Mouse (Mus musculus) right cerebral cortex, adult 18-20 months (tissue): Measurements from ENCODE around the gene Nkx2-4.

Experiments
- DNase-seq: peaks from one replicate; pipeline ENCODE4 v3.0.0; 2022; ENCODE audit warnings: mixed read lengths

Gene Nkx2-4

GRCm38 (mm10) chr2:147085072-147085870 lies at the start of gene Nkx2-4:
Nkx2-4 (minus strand) TSS chr2:147085445.
- no peak for DNase-seq

DNA sequence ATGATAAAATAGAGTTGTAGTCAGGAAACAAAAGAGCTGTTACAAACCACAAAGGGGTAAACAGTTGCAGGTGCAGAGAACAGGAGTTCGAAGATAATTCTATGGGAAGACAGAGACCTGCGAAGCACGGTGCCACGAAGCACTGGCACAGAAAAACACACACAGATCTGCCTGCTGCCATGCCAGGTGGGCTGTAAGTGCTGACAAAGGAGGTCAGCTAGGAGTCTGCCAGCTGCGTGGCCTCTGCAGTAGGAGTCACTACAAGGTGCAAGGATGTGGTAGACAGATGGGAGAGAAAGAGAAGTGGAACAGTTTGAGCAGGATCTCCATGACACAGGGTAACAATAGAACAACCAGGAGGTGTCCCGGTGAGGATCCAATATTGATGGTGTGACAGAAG lies 42.1 kb upstream of the Nkx2-4 start:
- no peak for DNase-seq

GRCm38 (mm10) chr2:147119736-147120135 lies 34.5 kb upstream of the Nkx2-4 start:
- DNase-seq, result no peak

GRCm38 (mm10) chr2:147086441-147086840 lies 1.2 kb upstream of the Nkx2-4 start:
- no peak for DNase-seq

GRCm38 (mm10) chr2:147085937-147086336 lies 692 bp upstream of the Nkx2-4 start:
- no peak for DNase-seq

DNA sequence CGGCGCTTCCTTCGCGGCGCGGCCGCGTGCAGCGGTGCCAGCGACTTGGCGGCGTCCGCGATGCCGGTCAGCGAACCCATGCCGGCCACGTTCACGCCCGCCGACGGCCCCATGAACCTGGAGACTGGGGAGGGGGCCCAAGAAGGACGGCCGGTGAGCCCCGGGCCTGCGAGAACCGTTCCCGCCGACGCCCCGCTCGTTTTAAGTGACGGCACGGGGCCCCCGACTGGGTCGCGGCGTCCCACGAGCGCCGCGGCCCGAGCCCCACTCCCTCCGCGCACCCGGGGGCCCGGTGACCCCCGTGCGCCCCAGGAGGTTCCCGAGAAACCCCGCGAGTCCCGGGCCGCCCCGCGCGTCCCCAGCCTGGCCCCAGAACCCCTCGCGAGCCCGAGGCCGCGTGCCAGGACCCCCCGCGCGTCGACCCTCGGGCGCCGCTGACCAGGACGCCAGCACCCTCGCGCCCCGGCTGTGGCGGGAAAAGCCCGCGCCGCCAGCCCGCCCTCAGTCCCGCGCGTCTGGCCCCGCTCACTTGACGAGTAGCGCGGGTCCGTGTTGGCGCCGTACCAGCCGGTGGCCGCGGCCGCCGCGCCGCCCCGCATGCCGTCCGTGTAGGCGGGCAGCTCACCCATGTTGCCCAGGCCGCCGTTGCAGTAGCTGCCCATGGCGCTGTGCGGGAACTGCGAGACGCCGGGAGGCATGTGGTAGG lies 726 bp downstream of the Nkx2-4 start:
- DNase-seq, result no peak

GRCm38 (mm10) chr2:147083471-147084365 lies 1.5 kb downstream of the Nkx2-4 start:
- DNase-seq, result no peak

DNA sequence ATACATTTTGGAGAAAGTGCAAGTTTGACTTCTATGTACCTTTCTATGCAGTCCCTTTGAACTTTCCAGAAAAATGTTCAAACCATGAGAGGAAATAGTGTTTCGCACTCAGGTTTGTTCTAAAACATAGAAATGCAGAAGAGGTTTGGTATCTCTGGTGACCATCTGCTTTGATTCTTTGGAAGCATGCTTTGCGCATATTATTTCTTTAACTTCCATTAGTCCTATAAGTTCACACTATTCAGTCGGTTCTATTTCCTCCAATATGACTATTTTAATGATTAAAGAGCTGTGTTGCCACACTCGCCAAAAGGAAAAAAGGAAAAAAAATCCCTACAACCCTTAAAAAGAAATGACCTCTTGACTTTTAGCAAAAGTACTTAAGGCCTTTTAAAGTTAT lies 2.9 kb downstream of the Nkx2-4 start:
- DNase-seq, result no peak

GRCm38 (mm10) chr2:147074399-147074798 lies 10.8 kb downstream of the Nkx2-4 start:
- DNase-seq, result no peak

- no peak for DNase-seq
These were observed 11.3 kb downstream of the Nkx2-4 start for GRCm38 (mm10) chr2:147073962-147074361.

- DNase-seq, result no peak
These were observed 14.9 kb downstream of the Nkx2-4 start for GRCm38 (mm10) chr2:147070305-147070704.

DNA sequence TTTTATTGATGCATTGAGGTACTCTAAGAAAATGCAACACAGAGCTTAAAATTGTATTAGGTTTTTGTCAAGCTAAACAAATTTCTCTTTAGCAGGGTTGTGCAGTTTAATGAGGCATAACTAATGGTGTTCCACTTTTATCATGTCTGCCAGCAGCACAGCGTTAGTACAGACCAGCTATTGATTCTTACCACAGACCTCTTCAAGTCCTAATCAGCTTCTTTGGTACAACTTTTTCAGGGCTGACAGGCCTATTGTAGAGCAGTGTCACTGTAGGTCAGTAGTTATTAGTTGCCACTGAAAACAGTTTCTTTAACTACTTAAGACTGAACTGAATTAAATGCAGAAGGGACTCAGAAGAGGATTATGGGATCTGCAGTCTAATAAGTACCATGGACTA lies 16.2 kb downstream of the Nkx2-4 start:
- no peak for DNase-seq

DNA sequence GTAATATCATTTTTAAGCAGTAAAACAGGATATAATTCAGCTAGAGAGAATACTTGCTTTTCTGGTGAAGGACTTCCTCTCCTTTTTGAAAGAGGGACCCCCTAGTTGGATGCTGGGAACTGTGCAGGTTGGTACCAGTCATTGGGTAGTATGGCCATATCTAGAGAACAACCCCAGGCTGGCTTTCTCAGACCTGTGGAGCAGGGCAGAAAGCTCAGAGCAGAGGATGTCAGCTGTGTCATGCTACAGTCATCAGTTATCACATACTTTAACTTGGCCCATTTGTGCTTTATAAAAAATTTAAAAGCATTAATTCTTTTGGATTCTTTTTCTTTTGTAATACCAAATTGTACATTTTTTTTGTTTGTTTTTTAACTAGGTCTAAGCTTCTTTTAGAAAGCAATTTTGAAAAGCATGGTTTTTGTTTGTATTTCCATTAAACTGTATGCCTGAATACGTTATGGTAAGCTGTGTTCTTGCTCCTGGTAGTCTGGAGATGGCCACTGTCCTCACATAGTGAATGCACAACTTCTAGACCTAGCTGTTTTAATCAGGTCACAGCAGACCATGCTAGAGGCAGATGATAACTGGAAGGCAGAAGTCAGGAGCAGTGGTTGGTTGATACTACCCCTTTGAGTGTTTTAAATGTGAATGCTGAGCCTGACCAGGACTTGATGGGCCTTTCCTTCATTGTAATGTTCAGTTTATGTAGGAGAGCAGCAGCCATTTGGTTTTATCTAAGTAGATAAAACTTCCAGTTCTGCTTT lies 17.6 kb downstream of the Nkx2-4 start:
- DNase-seq, result no peak

DNA sequence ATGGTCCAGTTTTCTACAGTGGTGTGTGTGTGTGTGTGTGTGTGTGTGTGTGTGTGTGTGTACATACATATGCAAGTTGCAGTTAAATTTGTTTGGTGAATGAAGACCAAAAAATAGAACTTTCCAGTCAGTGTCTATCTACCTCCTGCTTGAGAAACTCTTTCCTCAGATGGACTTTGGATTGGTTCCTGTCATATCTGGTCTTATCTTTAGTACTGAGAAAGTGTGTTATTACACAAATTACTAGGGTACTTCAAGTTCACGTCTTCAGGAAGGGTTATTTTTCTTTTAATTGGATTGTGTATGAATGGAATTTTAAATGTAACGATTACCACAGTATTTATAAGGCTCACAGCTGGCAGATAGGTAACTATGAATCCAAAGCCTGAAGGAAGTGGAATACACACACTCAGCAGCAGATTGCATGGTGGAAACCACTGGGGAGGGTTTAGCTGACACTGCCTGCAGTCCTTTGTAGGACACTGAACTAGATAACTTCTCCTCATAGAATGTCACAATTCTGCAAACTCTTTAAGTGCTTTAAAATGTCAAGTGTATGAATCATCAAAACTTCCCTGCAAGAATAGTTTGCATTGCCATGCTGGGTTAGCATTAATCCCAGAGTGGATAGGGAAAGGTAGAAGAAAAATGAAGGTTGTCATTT lies 31.9 kb downstream of the Nkx2-4 start:
- no peak for DNase-seq

DNA sequence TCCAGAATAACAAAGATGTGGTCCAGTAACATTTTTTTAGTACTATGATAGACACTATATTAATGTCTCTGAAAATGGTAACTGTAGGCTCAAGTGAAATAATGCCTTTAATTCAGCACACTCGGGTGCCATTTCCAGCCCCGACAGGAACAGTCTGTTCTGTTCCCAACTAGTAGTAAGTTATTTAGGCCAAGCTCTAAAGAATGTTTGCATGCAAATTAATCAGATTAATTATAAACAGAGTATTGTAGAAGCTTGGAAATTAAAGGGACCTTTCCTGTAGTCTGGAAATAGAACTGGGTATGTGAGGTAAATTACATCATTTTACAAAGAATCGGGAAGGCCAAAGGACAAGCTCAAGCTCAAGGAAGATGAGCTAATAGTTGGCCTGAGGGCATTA lies 38.2 kb downstream of the Nkx2-4 start:
- DNase-seq, result no peak

- no peak for DNase-seq
These were observed 49.4 kb downstream of the Nkx2-4 start for GRCm38 (mm10) chr2:147035864-147036263.
